Mouse (Mus musculus): ENCODE measurements around the gene Gm9857. TPM values are rescaled to one million over a fixed set of nuclear protein-coding genes. Genes with fewer than 3 reads are reported as not detected.

Gene Gm9857
- polyA plus RNA-seq, 1 experiment from 2014 or later = not detected

DNA sequence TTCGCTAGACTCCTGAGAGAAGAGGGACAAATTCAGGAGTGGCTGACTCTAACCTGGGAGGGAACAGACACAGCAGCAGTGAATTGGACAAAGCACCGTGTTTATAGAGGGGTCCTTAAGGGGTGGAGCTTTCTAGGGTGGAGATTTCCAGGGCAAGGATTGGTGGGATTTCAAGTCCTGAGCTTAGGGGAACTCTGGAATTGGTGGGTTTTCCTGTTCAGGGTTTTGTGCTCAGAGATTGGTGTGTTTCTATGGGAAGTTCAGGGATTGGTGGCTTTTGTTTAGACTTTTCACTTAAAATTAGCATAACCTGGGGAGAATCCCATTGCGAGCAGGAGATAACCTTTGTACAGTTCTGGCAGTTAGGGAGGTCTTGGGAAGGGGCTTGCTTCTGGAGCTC lies 22.3 kb downstream of the Gm9857 start:
- Histone ChIP-seq H3K4me3 (ENCODE audit: low read depth, low read length) (no peak overlapping the region), H3K27ac (ENCODE audit: low read depth) (no peak overlapping the region), H3K9me3 (ENCODE audit: control insufficient read depth, low read length) (no peaks in the 10 kb centered on the region), H3K27me3 (replicated peaks; ENCODE audit: control insufficient read depth, insufficient read depth, low read length) (no peaks in the 10 kb centered on the region), H3K4me2 (ENCODE audit: low read length) (no peak overlapping the region), H3K36me3 (ENCODE audit: control insufficient read depth, insufficient read depth, low read length) (no peaks in the 10 kb centered on the region), H3K9ac (ENCODE audit: low read length) (no peak overlapping the region), H3K4me1 (replicated peaks; ENCODE audit: control insufficient read depth, insufficient read depth, low read length) (no peaks in the 10 kb centered on the region)
- ATAC-seq (replicated peaks; ENCODE audit: low FRiP score, low TSS enrichment, low read depth) = no peak
- 43% methylated on average over 3 of the region's 3 CpGs for WGBS
- DNase-seq (ENCODE audit: low spot score) = no peak

DNA sequence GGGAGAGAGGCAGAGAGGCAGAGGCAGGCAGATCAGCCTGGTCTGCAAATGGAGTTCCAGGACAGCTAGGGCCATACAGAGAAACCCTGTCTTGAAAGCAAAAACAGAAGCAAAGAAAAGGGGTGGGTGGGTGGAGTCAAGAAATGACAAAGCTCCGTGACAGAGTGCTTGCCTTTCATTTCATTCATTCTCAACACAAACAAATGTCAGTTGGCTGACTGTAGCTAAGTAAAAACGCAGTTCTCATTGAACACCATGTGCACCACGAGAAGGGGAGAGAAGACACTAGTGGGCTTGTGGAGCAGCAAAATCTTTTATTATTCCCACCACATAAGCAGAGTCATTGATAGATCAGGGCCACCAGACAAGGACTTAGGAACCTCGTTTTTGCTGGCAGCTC lies 23.4 kb downstream of the Gm9857 start:
- DNase-seq (ENCODE audit: low spot score) = no peak
- Histone ChIP-seq H3K27ac (ENCODE audit: low read depth) (no peak overlapping the region), H3K4me3 (ENCODE audit: low read depth, low read length) (no peak overlapping the region), H3K4me1 (replicated peaks; ENCODE audit: control insufficient read depth, insufficient read depth, low read length) (no peaks in the 10 kb centered on the region), H3K4me2 (ENCODE audit: low read length) (no peak overlapping the region), H3K27me3 (replicated peaks; ENCODE audit: control insufficient read depth, insufficient read depth, low read length) (no peaks in the 10 kb centered on the region), H3K9me3 (ENCODE audit: control insufficient read depth, low read length) (no peaks in the 10 kb centered on the region), H3K36me3 (ENCODE audit: control insufficient read depth, insufficient read depth, low read length) (no peaks in the 10 kb centered on the region), H3K9ac (ENCODE audit: low read length) (no peak overlapping the region)
- ATAC-seq (replicated peaks; ENCODE audit: low FRiP score, low TSS enrichment, low read depth) = no peak
- WGBS = 53% methylated on average over 4 of the region's 4 CpGs

DNA sequence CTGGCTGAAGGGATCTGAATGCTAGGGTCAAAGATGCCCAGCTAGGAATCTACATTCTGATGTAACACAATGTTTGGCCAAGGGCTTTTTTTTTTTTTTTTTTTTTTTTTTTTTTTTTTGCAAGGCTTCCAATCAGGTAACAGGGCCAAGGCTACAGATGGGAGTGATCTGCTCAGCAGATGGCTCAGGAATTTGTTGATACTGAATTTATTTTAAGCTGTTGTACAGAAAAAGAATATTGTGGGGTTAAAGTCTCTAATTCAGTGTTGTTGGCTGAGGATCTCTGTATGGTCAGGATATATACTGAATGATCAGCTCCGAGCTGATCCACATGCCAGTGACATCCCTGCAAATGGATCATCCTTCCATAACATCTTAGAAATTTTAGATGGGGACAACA lies 24.2 kb downstream of the Gm9857 start:
- Histone ChIP-seq H3K4me3 (ENCODE audit: low read depth, low read length) (no peak overlapping the region), H3K36me3 (ENCODE audit: control insufficient read depth, insufficient read depth, low read length) (no peaks in the 10 kb centered on the region), H3K27ac (ENCODE audit: low read depth) (no peak overlapping the region), H3K4me1 (replicated peaks; ENCODE audit: control insufficient read depth, insufficient read depth, low read length) (no peaks in the 10 kb centered on the region), H3K9ac (ENCODE audit: low read length) (no peak overlapping the region), H3K27me3 (replicated peaks; ENCODE audit: control insufficient read depth, insufficient read depth, low read length) (no peaks in the 10 kb centered on the region), H3K4me2 (ENCODE audit: low read length) (no peak overlapping the region), H3K9me3 (ENCODE audit: control insufficient read depth, low read length) (no peaks in the 10 kb centered on the region)
- DNase-seq (ENCODE audit: low spot score) = no peak
- WGBS = 77% methylated on average over 1 of the region's 1 CpGs
- no peak for ATAC-seq (replicated peaks; ENCODE audit: low FRiP score, low TSS enrichment, low read depth)

DNA sequence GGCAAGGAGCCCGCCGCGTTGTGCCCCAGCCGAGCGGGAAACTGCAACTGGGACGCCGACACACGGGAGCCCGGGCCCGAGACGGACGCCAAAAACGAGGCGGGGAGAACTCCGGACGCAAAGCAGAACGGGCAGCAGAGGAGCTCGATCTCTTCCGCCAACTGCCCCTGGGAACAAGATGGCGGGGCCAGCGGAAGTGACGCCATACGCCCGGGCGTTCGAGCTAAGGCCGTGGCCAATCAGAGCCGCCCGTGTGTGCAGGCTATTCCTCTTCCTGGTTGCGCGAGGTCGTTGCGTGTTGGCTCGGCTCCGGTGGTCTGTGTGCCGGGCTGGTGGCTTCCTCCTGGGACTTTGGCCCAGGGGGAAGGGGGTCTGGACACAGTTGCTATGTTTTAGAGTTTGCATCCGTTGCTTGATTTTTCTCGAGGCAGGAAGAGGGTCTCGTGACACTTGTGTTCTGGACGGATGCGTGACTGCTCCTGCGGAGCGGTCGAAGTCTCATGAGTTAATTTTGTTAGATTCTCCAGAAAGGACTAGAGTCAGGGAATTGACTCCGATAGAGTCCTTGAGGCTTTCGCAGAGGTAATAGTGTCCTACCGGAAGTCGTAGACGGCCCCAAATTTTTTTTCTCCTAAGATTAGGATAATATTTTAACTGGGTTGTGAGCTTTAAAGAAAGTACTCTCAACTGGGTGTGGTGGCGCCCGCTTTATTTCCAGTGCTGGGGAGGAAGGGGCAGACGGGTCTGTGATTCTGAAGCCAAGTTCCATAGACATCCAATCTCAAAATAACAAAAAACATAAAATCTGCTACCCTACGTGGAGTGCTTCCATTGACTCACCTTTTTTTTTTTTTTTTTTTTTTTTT lies 28.5 kb downstream of the Gm9857 start, which contains the start of gene Prpf38b:
TSS of gene Prpf38b (minus strand) at position 180 of the 866 bp plus-strand sequence.
- ATAC-seq (replicated peaks; ENCODE audit: low FRiP score, low TSS enrichment, low read depth) (peak; percentile 100), DNase-seq (ENCODE audit: low spot score) (peak; percentile 98)
- Histone ChIP-seq H3K9me3 (ENCODE audit: control insufficient read depth, low read length) (no peaks in the 10 kb centered on the region), H3K27me3 (replicated peaks; ENCODE audit: control insufficient read depth, insufficient read depth, low read length) (no peaks in the 10 kb centered on the region), H3K36me3 (ENCODE audit: control insufficient read depth, insufficient read depth, low read length) (peaks cover 15% of the 10 kb centered on the region), H3K4me1 (replicated peaks; ENCODE audit: control insufficient read depth, insufficient read depth, low read length) (peaks cover 12% of the 10 kb centered on the region), H3K4me3 (ENCODE audit: low read depth, low read length) (peak within 1 kb of the TSS; percentile 99), H3K9ac (ENCODE audit: low read length) (peak within 1 kb of the TSS; percentile 92), H3K4me2 (ENCODE audit: low read length) (peak within 1 kb of the TSS; percentile 98), H3K27ac (ENCODE audit: low read depth) (peak within 1 kb of the TSS; percentile 100)
- WGBS = 1% methylated on average over 53 of the region's 53 CpGs

DNA sequence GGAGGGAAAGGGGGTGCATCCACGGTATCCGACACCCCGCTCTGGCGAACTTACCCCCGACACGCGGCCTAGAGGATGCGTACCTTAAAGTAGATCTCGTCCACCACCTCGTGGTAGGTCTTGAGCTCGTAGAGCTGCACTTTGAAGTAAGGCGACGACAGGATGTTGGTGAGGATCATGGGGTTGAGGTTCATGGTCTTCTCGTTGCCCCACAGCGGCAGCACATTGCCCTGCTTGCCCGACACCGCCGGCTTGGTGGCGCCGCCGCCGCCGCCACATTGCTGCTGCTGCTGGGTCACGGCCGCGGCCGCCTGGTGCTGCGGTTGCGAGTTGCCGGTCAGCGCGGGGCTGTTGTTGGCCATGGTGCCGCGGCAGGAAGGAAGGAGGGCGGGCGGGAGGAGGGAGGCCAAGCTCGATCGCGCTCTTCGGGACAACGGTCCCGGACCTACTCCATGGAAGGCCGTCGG lies 29.1 kb downstream of the Gm9857 start:
- Histone ChIP-seq H3K9ac (ENCODE audit: low read length) (peak overlapping the region; percentile 92), H3K9me3 (ENCODE audit: control insufficient read depth, low read length) (no peaks in the 10 kb centered on the region), H3K27ac (ENCODE audit: low read depth) (peak overlapping the region; percentile 100), H3K36me3 (ENCODE audit: control insufficient read depth, insufficient read depth, low read length) (peaks cover 22% of the 10 kb centered on the region), H3K27me3 (replicated peaks; ENCODE audit: control insufficient read depth, insufficient read depth, low read length) (no peaks in the 10 kb centered on the region), H3K4me3 (ENCODE audit: low read depth, low read length) (peak overlapping the region; percentile 99), H3K4me2 (ENCODE audit: low read length) (peak overlapping the region; percentile 98), H3K4me1 (replicated peaks; ENCODE audit: control insufficient read depth, insufficient read depth, low read length) (peaks cover 12% of the 10 kb centered on the region)
- WGBS = under 1% methylated on average over 43 of the region's 44 CpGs
- DNase-seq (ENCODE audit: low spot score) (no peak), ATAC-seq (replicated peaks; ENCODE audit: low FRiP score, low TSS enrichment, low read depth) (peak; percentile 90)

DNA sequence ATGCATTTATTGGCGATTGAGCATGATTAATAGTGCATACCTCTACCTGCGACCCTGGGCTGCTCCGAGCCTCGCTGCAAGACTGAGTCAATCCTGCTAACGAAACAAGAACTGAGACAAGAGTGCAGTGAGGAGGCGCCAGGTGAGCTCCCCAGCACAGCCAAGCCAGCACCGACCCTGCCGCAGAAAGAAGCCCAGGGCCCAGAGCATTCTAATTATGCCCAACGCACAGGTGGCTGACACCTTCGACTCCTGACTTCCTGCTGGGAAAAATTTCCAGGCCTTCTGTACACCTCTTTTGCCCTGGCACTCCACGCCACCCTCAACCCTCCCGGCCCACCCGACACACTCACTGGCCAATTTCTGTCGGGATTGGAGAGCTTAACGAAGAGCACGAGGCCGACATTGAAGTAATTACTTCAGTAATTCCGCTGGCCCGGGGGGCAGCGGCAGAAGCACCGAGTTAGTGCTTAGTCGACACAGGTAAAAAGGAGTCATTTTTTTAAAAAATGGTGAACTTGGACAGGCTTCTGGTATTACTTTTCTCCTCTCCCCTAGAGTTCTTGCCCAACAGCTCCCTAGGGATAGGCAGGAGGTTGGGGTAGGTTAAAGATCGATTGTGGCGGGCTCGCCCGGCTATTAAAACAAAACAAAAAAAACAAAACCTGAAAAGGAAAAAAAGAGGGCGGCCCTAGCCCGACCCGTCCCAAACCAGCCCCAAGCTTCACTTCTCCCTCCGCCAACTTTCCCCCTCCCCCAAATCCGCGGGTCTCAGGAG lies 29.8 kb downstream of the Gm9857 start:
- DNase-seq (ENCODE audit: low spot score) = peak; percentile 66
- no peak; the same call in 1 of the 2 replicates for ATAC-seq (replicated peaks; ENCODE audit: low FRiP score, low TSS enrichment, low read depth)
- H3K27ac ChIP-seq (ENCODE audit: low read depth) = peak overlapping the region; percentile 100
- peak overlapping the region; percentile 99 for H3K4me3 ChIP-seq (ENCODE audit: low read depth, low read length)
- peak overlapping the region; percentile 92 for H3K9ac ChIP-seq (ENCODE audit: low read length)
- under 1% methylated on average over 32 of the region's 32 CpGs for WGBS
- no peaks in the 10 kb centered on the region for H3K27me3 ChIP-seq (replicated peaks; ENCODE audit: control insufficient read depth, insufficient read depth, low read length)
- no peaks in the 10 kb centered on the region for H3K9me3 ChIP-seq (ENCODE audit: control insufficient read depth, low read length)
- peaks cover 12% of the 10 kb centered on the region for H3K4me1 ChIP-seq (replicated peaks; ENCODE audit: control insufficient read depth, insufficient read depth, low read length)
- peak overlapping the region; percentile 98 for H3K4me2 ChIP-seq (ENCODE audit: low read length)
- H3K36me3 ChIP-seq (ENCODE audit: control insufficient read depth, insufficient read depth, low read length) = peaks cover 28% of the 10 kb centered on the region

DNA sequence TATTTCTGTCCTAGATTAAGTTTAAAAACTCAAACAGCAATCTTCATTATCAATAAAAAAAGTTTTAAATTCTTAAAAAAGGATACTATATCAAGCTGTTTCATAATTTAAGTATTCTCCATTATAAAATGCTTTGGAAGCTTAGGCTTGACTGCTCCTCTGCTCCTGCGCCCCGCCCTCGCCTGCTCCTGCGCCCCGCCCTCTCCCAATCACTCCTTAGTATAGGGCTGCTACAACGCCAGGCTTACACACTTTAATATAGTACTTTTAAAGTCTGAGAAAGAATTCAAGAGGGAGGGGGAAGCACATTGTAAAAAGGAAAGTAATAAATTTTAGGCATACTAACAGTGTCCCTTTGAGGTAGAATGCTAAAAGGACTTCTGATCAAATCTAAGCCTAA lies 37.3 kb downstream of the Gm9857 start:
- Histone ChIP-seq H3K4me3 (ENCODE audit: low read depth, low read length) (no peak overlapping the region), H3K9me3 (ENCODE audit: control insufficient read depth, low read length) (no peaks in the 10 kb centered on the region), H3K36me3 (ENCODE audit: control insufficient read depth, insufficient read depth, low read length) (peaks cover 68% of the 10 kb centered on the region), H3K9ac (ENCODE audit: low read length) (no peak overlapping the region), H3K27ac (ENCODE audit: low read depth) (no peak overlapping the region), H3K27me3 (replicated peaks; ENCODE audit: control insufficient read depth, insufficient read depth, low read length) (no peaks in the 10 kb centered on the region), H3K4me1 (replicated peaks; ENCODE audit: control insufficient read depth, insufficient read depth, low read length) (no peaks in the 10 kb centered on the region), H3K4me2 (ENCODE audit: low read length) (no peak overlapping the region)
- WGBS = 92% methylated on average over 6 of the region's 6 CpGs
- DNase-seq (ENCODE audit: low spot score) (no peak), ATAC-seq (replicated peaks; ENCODE audit: low FRiP score, low TSS enrichment, low read depth) (no peak)

DNA sequence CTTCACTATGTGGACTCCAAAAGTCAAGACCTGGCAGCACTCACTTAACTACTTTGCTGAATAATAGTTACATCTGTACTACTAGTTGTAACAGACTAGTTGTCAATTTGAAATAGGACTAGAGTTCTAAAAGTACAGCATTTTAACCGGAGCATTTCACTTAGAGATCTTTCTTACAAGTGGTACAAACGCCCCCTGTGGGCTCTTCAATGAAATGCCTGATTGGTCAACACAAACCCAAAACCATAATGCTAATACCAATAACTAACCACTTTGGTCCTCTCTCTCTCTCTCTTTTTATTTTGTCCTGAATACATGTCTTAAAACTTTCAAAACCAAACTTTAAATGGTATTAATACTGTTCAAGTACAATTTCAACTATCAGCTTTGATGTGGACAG lies 38.2 kb downstream of the Gm9857 start:
- Histone ChIP-seq H3K9me3 (ENCODE audit: control insufficient read depth, low read length) (no peaks in the 10 kb centered on the region), H3K27ac (ENCODE audit: low read depth) (no peak overlapping the region), H3K4me1 (replicated peaks; ENCODE audit: control insufficient read depth, insufficient read depth, low read length) (no peaks in the 10 kb centered on the region), H3K36me3 (ENCODE audit: control insufficient read depth, insufficient read depth, low read length) (peaks cover 59% of the 10 kb centered on the region), H3K4me2 (ENCODE audit: low read length) (no peak overlapping the region), H3K4me3 (ENCODE audit: low read depth, low read length) (no peak overlapping the region), H3K27me3 (replicated peaks; ENCODE audit: control insufficient read depth, insufficient read depth, low read length) (no peaks in the 10 kb centered on the region), H3K9ac (ENCODE audit: low read length) (no peak overlapping the region)
- DNase-seq (ENCODE audit: low spot score) = no peak
- WGBS = 55% methylated on average over 2 of the region's 2 CpGs
- ATAC-seq (replicated peaks; ENCODE audit: low FRiP score, low TSS enrichment, low read depth) = no peak

Measured in intestine, embryonic 14.5 days (tissue).